Mouse (Mus musculus) heart, postnatal 0 days (tissue): Measurements from ENCODE around the gene Kcnk15. TPM values are rescaled to one million over a fixed set of nuclear protein-coding genes. Genes with fewer than 3 reads are reported as not detected.
A peak's percentile ranks its signal among the peaks of the same experiment; 100 is the strongest.

Experiments used
- ATAC-seq: fragments of 200-750 bp; cut with Nextera tagmentation; 2 replicates; pipeline ENCODE4 v1.8.0; 2017; ENCODE audit warnings: low read depth, moderate number of reproducible peaks, moderate library complexity; ENCODE audit not compliant: insufficient read depth
- DNase-seq: peaks from one replicate; pipeline ENCODE4 v3.0.0-alpha.2; 2016; ENCODE audit warnings: low spot score
- H3K27ac ChIP-seq: fragments of 300-500 bp; sonication (generic); 2 replicates; pipeline ENCODE4 v1.5.1; 2014; ENCODE audit warnings: low read depth, mild to moderate bottlenecking
- H3K27me3 ChIP-seq: fragments of 300-500 bp; sonication (generic); 2 replicates; pipeline ENCODE4 v1.6.1; 2014; ENCODE audit warnings: low read length, mixed read lengths; ENCODE audit not compliant: control insufficient read depth, insufficient read depth
- H3K36me3 ChIP-seq: fragments of 300-500 bp; sonication (generic); replicated peaks from 2 replicates; pipeline ENCODE4 v1.6.1; 2014; ENCODE audit warnings: low read length, mixed read lengths; ENCODE audit not compliant: control insufficient read depth, insufficient read depth
- H3K4me1 ChIP-seq: fragments of 300-500 bp; sonication (generic); 2 replicates; pipeline ENCODE4 v1.6.1; 2014; ENCODE audit warnings: antibody characterized with exemption; ENCODE audit not compliant: control insufficient read depth, insufficient read depth
- H3K4me2 ChIP-seq: fragments of 300-500 bp; sonication (generic); 2 replicates; pipeline ENCODE4 v1.6.1; 2014; ENCODE audit warnings: low read depth, mild to moderate bottlenecking, low read length, moderate library complexity
- H3K4me3 ChIP-seq: fragments of 300-500 bp; sonication (generic); 2 replicates; pipeline ENCODE4 v1.5.1; 2014; ENCODE audit warnings: low read depth, low read length
- H3K9ac ChIP-seq: fragments of 300-500 bp; sonication (generic); replicated peaks from 2 replicates; pipeline ENCODE4 v1.6.1; 2014; ENCODE audit warnings: low read depth, low read length, mixed read lengths
- H3K9me3 ChIP-seq: fragments of 300-500 bp; sonication (generic); replicated peaks from 2 replicates; pipeline ENCODE4 v1.6.1; 2016; ENCODE audit warnings: low read length; ENCODE audit not compliant: control insufficient read depth
- CTCF ChIP-seq: IDR thresholded peaks from 2 replicates; pipeline ENCODE4 v1.5.1; 2016; ENCODE audit warnings: antibody characterized with exemption, control low read depth, low read depth
- EP300 ChIP-seq: IDR thresholded peaks from 2 replicates; pipeline ENCODE4 v1.6.1; 2016; ENCODE audit warnings: antibody characterized with exemption, low read depth
- WGBS: fragments of 180-500 bp; shearing (Covaris S2); extraction: QIAGEN DNeasy Blood & Tissue Kit; methylation state at CpG from one replicate; pipeline ENCODE4 v1.1.7; 2014; 5-methylcytosine and 5-hydroxymethylcytosine counted together
- polyA plus RNA-seq: library from polyadenylated mRNA; unstranded; fragments of >200 nt; fragmentation: Nextera tagmentation; extraction: Ambion mirVana; gene quantifications from 2 replicates; pipeline ENCODE4 v1.2.1, GENCODE M21; 2015
- total RNA-seq: library from RNA; depleted of rRNA; stranded (reverse); fragments of >200 nt; gene quantifications from 2 replicates; pipeline ENCODE4 v1.2.3, GENCODE M21; 2014; ENCODE audit warnings: low replicate concordance; rRNA removed

Kcnk15 gene
- total RNA-seq: not detected in 2 replicates
- not detected in 2 replicates for polyA plus RNA-seq

- no peaks in the 10 kb centered on the region for H3K36me3 ChIP-seq
- WGBS: under 1% methylated on average over 38 of the region's 38 CpGs
- peaks cover 92% of the 10 kb centered on the region for H3K27me3 ChIP-seq
- peak; percentile 25 for TF ChIP-seq CTCF
- no peak for TF ChIP-seq EP300
- H3K9me3 ChIP-seq: no peaks in the 10 kb centered on the region
- no peak for ATAC-seq
- H3K4me3 ChIP-seq: no peak within 1 kb of the TSS
- no peak for DNase-seq
- no peaks in the 10 kb centered on the region for H3K4me1 ChIP-seq
- 0 out of 2 replicates have a peak within 1 kb of the TSS, but pooled peaks have one; percentile 12 for H3K4me2 ChIP-seq
- H3K9ac ChIP-seq: no peak within 1 kb of the TSS
- no peak within 1 kb of the TSS for H3K27ac ChIP-seq
Observed at GRCm38 (mm10) chr2:163853461-163853901, at the start of gene Kcnk15. Gene Kcnk15, plus strand, starts transcription at chr2:163853651.

GRCm38 (mm10) chr2:163803838-163804237, 49.6 kb upstream of the Kcnk15 start:
- H3K4me3 ChIP-seq: no peak overlapping the region
- no peak overlapping the region for H3K9ac ChIP-seq
- H3K4me2 ChIP-seq: no peak overlapping the region
- no peaks in the 10 kb centered on the region for H3K4me1 ChIP-seq
- TF ChIP-seq EP300: no peak
- no peak overlapping the region for H3K27ac ChIP-seq
- ATAC-seq: no peak
- no peak for DNase-seq
- no peaks in the 10 kb centered on the region for H3K27me3 ChIP-seq
- no peaks in the 10 kb centered on the region for H3K9me3 ChIP-seq
- 55% methylated on average over 5 of the region's 5 CpGs for WGBS
- H3K36me3 ChIP-seq: no peaks in the 10 kb centered on the region

- H3K27me3 ChIP-seq: no peaks in the 10 kb centered on the region
- no peak overlapping the region for H3K9ac ChIP-seq
- DNase-seq (no peak), ATAC-seq (no peak)
- no peak overlapping the region for H3K4me2 ChIP-seq
- H3K27ac ChIP-seq: no peak overlapping the region
- H3K4me3 ChIP-seq: no peak overlapping the region
- no peaks in the 10 kb centered on the region for H3K36me3 ChIP-seq
- 76% methylated on average over 4 of the region's 4 CpGs for WGBS
- TF ChIP-seq EP300 (no peak), CTCF (no peak)
- H3K9me3 ChIP-seq: no peaks in the 10 kb centered on the region
- H3K4me1 ChIP-seq: no peaks in the 10 kb centered on the region
Observed at GRCm38 (mm10) chr2:163809166-163809565, 44.3 kb upstream of the Kcnk15 start.

- TF ChIP-seq CTCF (no peak), EP300 (no peak)
- Histone ChIP-seq H3K9me3 (no peaks in the 10 kb centered on the region), H3K4me3 (no peak overlapping the region), H3K36me3 (no peaks in the 10 kb centered on the region), H3K4me1 (no peaks in the 10 kb centered on the region), H3K9ac (no peak overlapping the region), H3K27ac (no peak overlapping the region), H3K4me2 (no peak overlapping the region), H3K27me3 (no peaks in the 10 kb centered on the region)
- 34% methylated on average over 7 of the region's 7 CpGs for WGBS
- ATAC-seq (no peak), DNase-seq (no peak)
Observed at GRCm38 (mm10) chr2:163809704-163810103, 43.7 kb upstream of the Kcnk15 start.

- H3K9ac ChIP-seq: no peak overlapping the region
- no peaks in the 10 kb centered on the region for H3K4me1 ChIP-seq
- no peaks in the 10 kb centered on the region for H3K36me3 ChIP-seq
- H3K27me3 ChIP-seq: no peaks in the 10 kb centered on the region
- 54% methylated on average over 5 of the region's 5 CpGs for WGBS
- no peaks in the 10 kb centered on the region for H3K9me3 ChIP-seq
- no peak overlapping the region for H3K27ac ChIP-seq
- ATAC-seq (no peak), DNase-seq (no peak)
- H3K4me3 ChIP-seq: no peak overlapping the region
- no peak for TF ChIP-seq EP300
- TF ChIP-seq CTCF: no peak
- H3K4me2 ChIP-seq: no peak overlapping the region
Observed at GRCm38 (mm10) chr2:163813077-163813476, 40.4 kb upstream of the Kcnk15 start.
